Mouse (Mus musculus) heart, adult 2 months (tissue): ENCODE measurements around the gene Nsmce4a.

Source experiments
- CTCF ChIP-seq: fragments of 200-600 bp; IDR thresholded peaks from 2 replicates; pipeline ENCODE4 v1.8.1; 2022; ENCODE audit warnings: antibody characterized with exemption, mild to moderate bottlenecking, moderate library complexity
- EP300 ChIP-seq: fragments of 200-500 bp; IDR thresholded peaks from 2 replicates; pipeline ENCODE4 v1.6.1; 2011; ENCODE audit warnings: low read depth, low read length, control low read depth; ENCODE audit not compliant: insufficient read depth
- POLR2A ChIP-seq: fragments of 200-500 bp; IDR thresholded peaks from 2 replicates; pipeline ENCODE4 v1.6.1; 2011; ENCODE audit warnings: mild to moderate bottlenecking, low read depth, low read length, control low read depth; ENCODE audit not compliant: insufficient read depth

GRCm38 (mm10) chr7:130577388-130578003 is 4.6 kb upstream of the Nsmce4a start, which contains the start of gene Tacc2:
- TF ChIP-seq EP300 (no peak), CTCF (no peak), POLR2A (no peak)
